Mouse (Mus musculus) limb, embryonic 11.5 days (tissue): ENCODE data around the gene Dusp28. TPM values are rescaled to one million over a fixed set of nuclear protein-coding genes. Genes with fewer than 3 reads are reported as not detected.

Source experiments
- ATAC-seq: fragments of 200-750 bp; cut with Nextera tagmentation; 2 replicates; pipeline ENCODE4 v1.8.0; 2017; ENCODE audit warnings: low read depth; ENCODE audit not compliant: insufficient number of reproducible peaks, low FRiP score, low TSS enrichment
- DNase-seq: peaks from one replicate; pipeline ENCODE4 v3.0.0-alpha.2; 2015; ENCODE audit warnings: low spot score
- H3K27ac ChIP-seq: fragments of 300-500 bp; sonication (generic); replicated peaks from 2 replicates; pipeline ENCODE4 v1.5.1; 2014; ENCODE audit warnings: low read depth, mild to moderate bottlenecking, low read length
- H3K27me3 ChIP-seq: fragments of 300-500 bp; sonication (generic); 2 replicates; pipeline ENCODE4 v1.6.1; 2014; ENCODE audit warnings: mild to moderate bottlenecking, low read length, mixed read lengths; ENCODE audit not compliant: control insufficient read depth, insufficient read depth
- H3K36me3 ChIP-seq: fragments of 300-500 bp; sonication (generic); 2 replicates; pipeline ENCODE4 v1.6.1; 2014; ENCODE audit warnings: mild to moderate bottlenecking, low read length, moderate library complexity, mixed read lengths; ENCODE audit not compliant: control insufficient read depth, insufficient read depth
- H3K4me1 ChIP-seq: fragments of 300-500 bp; sonication (generic); 2 replicates; pipeline ENCODE4 v1.6.1; 2014; ENCODE audit warnings: low read length, mixed read lengths; ENCODE audit not compliant: control insufficient read depth, insufficient read depth
- H3K4me2 ChIP-seq: fragments of 300-500 bp; sonication (generic); 2 replicates; pipeline ENCODE4 v1.6.1; 2014; ENCODE audit warnings: low read depth, mild to moderate bottlenecking, moderate library complexity; ENCODE audit not compliant: severe bottlenecking
- H3K4me3 ChIP-seq: fragments of 300-500 bp; sonication (generic); 2 replicates; pipeline ENCODE4 v1.5.1; 2014; ENCODE audit warnings: low read depth, low read length
- H3K9ac ChIP-seq: fragments of 300-500 bp; sonication (generic); 2 replicates; pipeline ENCODE4 v1.6.1; 2014; ENCODE audit warnings: mild to moderate bottlenecking, low read length
- H3K9me3 ChIP-seq: fragments of 300-500 bp; sonication (generic); 2 replicates; pipeline ENCODE4 v1.6.1; 2016; ENCODE audit warnings: low read length; ENCODE audit not compliant: control insufficient read depth
- WGBS: fragments of 180-500 bp; shearing (Covaris S2); extraction: QIAGEN DNeasy Blood & Tissue Kit; methylation state at CpG from one replicate; pipeline ENCODE4 v1.1.7; 2014; 5-methylcytosine and 5-hydroxymethylcytosine counted together
- polyA plus RNA-seq: library from polyadenylated mRNA; unstranded; fragments of >200 nt; fragmentation: Nextera tagmentation; extraction: Ambion mirVana; gene quantifications from 2 replicates; pipeline ENCODE4 v1.2.1, GENCODE M21; 2014

Gene Dusp28
- 7.9 and 10.1 TPM in 2 replicates for polyA plus RNA-seq

DNA sequence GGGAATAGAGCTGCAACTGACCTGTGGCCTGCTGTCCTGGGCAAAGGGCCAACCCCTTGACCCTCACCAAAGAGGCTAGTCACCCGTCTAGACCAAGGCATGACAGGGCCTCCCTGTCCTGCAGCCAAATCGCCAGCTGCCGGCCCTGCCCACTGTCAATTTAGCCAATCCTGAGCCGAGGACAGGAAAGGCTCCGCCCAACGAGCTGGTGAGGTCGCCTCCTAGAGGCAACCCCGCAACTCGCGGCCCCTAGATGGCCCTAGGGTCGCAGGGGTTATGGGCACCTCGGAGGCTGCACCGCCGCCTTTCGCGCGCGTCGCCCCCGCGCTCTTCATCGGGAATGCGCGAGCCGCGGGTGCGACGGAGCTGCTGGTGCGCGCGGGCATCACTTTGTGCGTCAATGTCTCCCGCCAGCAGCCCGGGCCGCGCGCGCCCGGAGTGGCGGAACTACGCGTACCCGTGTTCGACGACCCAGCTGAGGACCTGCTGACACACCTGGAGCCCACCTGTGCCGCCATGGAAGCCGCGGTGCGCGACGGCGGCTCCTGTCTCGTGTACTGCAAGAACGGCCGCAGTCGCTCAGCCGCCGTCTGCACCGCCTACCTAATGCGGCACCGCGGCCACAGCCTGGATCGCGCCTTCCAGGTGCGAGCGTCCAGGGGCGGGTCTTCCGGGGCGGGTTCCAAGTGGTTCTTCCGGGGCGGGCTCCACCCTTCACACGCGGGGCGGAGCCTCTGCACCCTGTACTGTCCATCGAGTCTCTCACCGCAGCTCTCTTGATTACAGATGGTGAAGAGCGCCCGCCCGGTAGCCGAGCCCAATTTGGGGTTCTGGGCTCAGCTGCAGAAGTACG lies at the start of gene Dusp28:
Gene Dusp28, plus strand, starts transcription at position 203 of the 853 bp plus-strand sequence.
- Histone ChIP-seq H3K4me3 (peak within 1 kb of the TSS; percentile 66), H3K27me3 (no peaks in the 10 kb centered on the region), H3K27ac (peak within 1 kb of the TSS; percentile 58), H3K4me1 (peaks cover 14% of the 10 kb centered on the region), H3K4me2 (peak within 1 kb of the TSS; percentile 47), H3K9me3 (no peaks in the 10 kb centered on the region), H3K36me3 (no peaks in the 10 kb centered on the region), H3K9ac (peak within 1 kb of the TSS; percentile 56)
- ATAC-seq: peak; percentile 86
- WGBS: under 1% methylated on average over 79 of the region's 81 CpGs
- peak; percentile 90 for DNase-seq

DNA sequence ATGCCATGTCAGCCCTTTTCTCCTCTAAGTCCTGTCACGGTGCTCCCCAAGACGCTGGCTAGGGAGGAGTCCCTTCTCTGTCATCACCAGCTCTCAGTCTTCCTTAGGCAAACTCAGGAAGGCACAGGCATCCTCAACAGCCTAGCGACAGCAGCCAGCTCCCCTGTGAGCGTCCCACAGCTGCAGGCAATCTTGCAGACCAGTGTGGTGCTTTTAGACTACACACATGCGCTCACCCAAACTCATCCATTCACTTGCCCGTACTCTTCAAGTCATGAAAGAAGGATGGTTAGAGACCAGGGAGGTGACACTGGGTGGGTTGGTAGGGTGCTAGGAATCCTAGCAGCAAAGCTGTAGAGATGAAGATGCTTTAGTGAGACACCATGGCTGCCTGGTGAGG lies 45.3 kb upstream of the Dusp28 start:
- H3K4me1 ChIP-seq: 0 out of 2 replicates have a peak, but pooled peaks cover 3% of the 10 kb centered on the region
- no peak overlapping the region for H3K9ac ChIP-seq
- no peak overlapping the region for H3K4me2 ChIP-seq
- H3K27ac ChIP-seq: no peak overlapping the region
- H3K36me3 ChIP-seq: peaks cover 8% of the 10 kb centered on the region; the same call in 1 of the 2 replicates
- no peak overlapping the region for H3K4me3 ChIP-seq
- DNase-seq (no peak), ATAC-seq (no peak)
- H3K9me3 ChIP-seq: no peaks in the 10 kb centered on the region
- no peaks in the 10 kb centered on the region for H3K27me3 ChIP-seq
- 79% methylated on average over 6 of the region's 6 CpGs for WGBS

DNA sequence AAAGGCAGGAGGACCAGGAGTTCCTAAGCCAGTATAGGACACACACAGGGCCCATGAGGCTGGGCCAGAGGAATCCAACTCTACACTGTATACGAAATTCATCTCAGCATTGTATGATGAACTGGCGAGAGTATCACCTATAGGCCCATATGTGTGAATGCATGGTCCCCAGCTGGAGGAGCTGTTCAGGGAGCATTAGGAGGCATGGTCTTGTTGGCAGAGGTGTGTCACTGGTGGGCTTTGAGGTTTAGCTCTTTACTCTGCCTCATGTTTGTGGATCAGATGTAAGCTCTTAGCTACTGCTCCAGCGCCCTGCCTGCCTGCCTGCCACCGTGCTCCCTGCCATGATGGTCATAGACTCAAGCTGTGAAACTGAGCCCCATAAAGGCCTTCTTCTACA lies 43.5 kb upstream of the Dusp28 start:
- no peaks in the 10 kb centered on the region for H3K27me3 ChIP-seq
- H3K4me2 ChIP-seq: no peak overlapping the region
- H3K9ac ChIP-seq: no peak overlapping the region
- DNase-seq (no peak), ATAC-seq (no peak)
- H3K36me3 ChIP-seq: peaks cover 6% of the 10 kb centered on the region; the same call in 1 of the 2 replicates
- WGBS: 78% methylated on average over 4 of the region's 4 CpGs
- no peak overlapping the region for H3K27ac ChIP-seq
- 0 out of 2 replicates have a peak, but pooled peaks cover 3% of the 10 kb centered on the region for H3K4me1 ChIP-seq
- no peak overlapping the region for H3K4me3 ChIP-seq
- no peaks in the 10 kb centered on the region for H3K9me3 ChIP-seq

DNA sequence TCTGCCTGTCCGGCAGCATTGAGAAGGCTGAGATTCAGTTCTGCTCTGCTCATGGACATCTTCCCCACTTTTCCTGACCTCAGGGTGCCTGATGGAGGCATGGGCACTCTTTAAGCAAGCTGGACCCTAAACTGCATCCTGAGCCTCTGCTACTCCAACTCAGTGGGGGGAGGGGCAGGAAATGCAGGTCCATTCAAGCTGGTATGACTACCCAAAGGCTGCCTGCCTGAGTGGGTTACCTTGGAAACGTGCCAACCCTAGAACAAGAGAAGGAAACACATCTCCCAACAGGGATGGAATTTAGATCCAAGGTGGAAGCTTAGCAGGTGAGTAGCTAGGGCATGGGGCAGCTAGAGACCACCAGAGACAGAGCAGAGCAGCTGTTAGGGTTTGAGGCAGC lies 40.6 kb upstream of the Dusp28 start:
- no peaks in the 10 kb centered on the region for H3K27me3 ChIP-seq
- 75% methylated on average over 2 of the region's 2 CpGs for WGBS
- H3K27ac ChIP-seq: no peak overlapping the region
- H3K9ac ChIP-seq: no peak overlapping the region
- ATAC-seq (no peak), DNase-seq (no peak)
- no peak overlapping the region for H3K4me2 ChIP-seq
- H3K4me1 ChIP-seq: 0 out of 2 replicates have a peak, but pooled peaks cover 3% of the 10 kb centered on the region
- H3K9me3 ChIP-seq: no peaks in the 10 kb centered on the region
- no peak overlapping the region for H3K4me3 ChIP-seq
- H3K36me3 ChIP-seq: no peaks in the 10 kb centered on the region

DNA sequence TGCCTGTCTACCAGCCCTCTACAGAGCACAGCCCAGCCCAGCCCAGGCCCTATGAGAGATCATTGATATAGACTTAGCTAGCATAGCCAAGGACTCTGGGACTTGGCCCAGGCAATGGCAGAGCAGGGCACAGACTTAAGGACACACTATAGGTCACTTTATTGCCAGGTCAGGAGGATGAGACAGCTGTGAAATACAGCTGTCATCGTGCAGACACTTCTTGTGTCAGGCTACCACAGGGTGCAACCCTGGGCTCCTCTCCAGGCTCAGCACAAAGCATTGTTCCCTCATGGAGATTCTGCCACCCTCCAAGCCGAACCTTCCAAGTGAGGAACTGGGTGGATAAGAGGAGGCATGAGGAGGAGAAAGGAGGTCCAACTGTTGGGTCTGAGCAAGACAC lies 36.8 kb upstream of the Dusp28 start:
- Histone ChIP-seq H3K27ac (no peak overlapping the region), H3K4me2 (no peak overlapping the region), H3K27me3 (no peaks in the 10 kb centered on the region), H3K4me1 (0 out of 2 replicates have a peak, but pooled peaks cover 3% of the 10 kb centered on the region), H3K9ac (no peak overlapping the region), H3K36me3 (no peaks in the 10 kb centered on the region), H3K4me3 (no peak overlapping the region), H3K9me3 (no peaks in the 10 kb centered on the region)
- DNase-seq (no peak), ATAC-seq (no peak)
- 79% methylated on average over 2 of the region's 2 CpGs for WGBS

DNA sequence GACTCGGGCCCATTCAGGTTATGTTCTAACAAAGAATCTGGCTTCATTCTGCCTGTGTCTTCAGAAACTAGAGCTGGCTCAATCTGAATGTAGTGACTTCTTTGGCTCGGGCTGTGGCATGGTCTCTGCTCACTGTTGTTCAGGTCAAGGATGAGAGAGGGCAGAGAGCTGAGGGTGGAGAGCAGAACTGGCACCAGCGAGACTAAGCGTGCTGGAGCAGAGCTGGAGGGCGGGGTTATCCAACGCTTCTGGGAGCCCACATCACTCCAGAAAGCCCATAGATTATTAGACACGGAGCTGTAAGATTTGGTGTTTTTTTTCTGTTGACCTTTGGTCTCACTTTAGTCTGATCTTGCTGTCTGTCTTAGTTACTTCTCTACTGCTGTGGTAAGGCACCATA lies 34.1 kb upstream of the Dusp28 start:
- WGBS: 81% methylated on average over 7 of the region's 7 CpGs
- ATAC-seq: no peak

DNA sequence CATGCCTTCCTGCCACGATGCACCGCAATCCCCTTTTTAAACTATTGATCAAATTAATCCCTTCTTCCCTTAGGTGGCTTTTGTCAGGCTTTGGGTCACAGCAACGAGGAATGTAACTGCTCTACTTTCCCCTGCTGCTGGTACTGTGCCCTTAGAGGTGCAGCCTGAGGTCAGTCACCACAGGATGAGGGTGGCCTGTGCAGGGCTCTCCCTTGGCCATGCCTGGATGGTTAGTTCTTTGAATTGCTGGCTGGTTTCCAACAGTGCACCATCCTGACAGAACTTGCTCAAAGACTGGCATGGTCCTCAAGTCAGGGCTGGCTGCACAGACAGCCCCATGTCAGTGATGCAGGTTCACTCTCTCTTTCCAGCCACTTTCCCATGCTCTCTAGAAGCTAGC lies 32.8 kb upstream of the Dusp28 start:
- 81% methylated on average over 3 of the region's 3 CpGs for WGBS
- no peaks in the 10 kb centered on the region for H3K27me3 ChIP-seq
- H3K9ac ChIP-seq: no peak overlapping the region
- ATAC-seq (no peak), DNase-seq (no peak)
- H3K4me2 ChIP-seq: no peak overlapping the region
- H3K36me3 ChIP-seq: no peaks in the 10 kb centered on the region
- H3K4me3 ChIP-seq: no peak overlapping the region
- no peaks in the 10 kb centered on the region for H3K9me3 ChIP-seq
- no peaks in the 10 kb centered on the region for H3K4me1 ChIP-seq
- no peak overlapping the region for H3K27ac ChIP-seq

More for the DNA sequence above, 34.1 kb upstream of the Dusp28 start:
- Histone ChIP-seq H3K9ac (no peak overlapping the region), H3K36me3 (no peaks in the 10 kb centered on the region), H3K27ac (no peak overlapping the region), H3K4me3 (no peak overlapping the region), H3K9me3 (no peaks in the 10 kb centered on the region), H3K4me1 (no peaks in the 10 kb centered on the region), H3K27me3 (no peaks in the 10 kb centered on the region), H3K4me2 (no peak overlapping the region)
- no peak for DNase-seq

DNA sequence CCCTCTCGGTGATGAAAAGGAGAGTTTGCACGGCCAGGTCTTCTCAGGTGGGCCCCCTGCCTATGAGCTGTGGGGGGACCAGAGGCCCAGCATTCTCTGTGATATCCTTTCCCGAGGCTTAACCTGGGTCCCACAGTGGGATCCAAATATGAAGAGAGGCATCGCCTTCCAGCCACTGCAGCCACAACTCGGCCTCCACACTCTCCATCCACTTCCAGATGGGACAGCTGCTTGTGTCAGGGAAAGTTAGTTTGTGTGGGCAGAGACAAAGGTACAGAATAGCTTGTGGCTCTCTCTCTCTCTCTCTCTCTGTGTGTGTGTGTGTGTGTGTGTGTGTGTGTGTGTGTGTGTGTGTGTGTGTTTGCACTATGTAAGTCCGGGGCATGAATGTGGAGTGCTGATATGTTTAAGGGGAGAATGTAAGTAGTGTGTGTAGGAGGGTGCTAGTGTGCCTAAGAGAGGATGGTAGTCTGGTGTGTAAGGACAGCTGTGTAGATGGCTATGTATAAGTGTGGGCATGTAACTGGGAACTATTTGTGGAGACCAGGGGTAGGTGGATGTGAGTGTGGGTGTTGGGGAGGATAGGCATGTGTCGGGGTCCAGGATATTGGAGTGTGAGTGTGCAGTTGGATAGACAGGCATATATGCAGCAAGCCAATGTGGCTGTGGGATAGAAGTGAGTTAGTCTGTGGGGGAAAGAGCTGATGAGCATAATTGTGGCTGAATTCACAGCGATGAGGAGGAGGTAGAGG lies 31.2 kb upstream of the Dusp28 start:
- no peaks in the 10 kb centered on the region for H3K4me1 ChIP-seq
- H3K27me3 ChIP-seq: no peaks in the 10 kb centered on the region
- H3K4me3 ChIP-seq: no peak overlapping the region
- H3K27ac ChIP-seq: no peak overlapping the region
- no peaks in the 10 kb centered on the region for H3K36me3 ChIP-seq
- no peaks in the 10 kb centered on the region for H3K9me3 ChIP-seq
- H3K4me2 ChIP-seq: no peak overlapping the region
- 77% methylated on average over 8 of the region's 8 CpGs for WGBS
- no peak overlapping the region for H3K9ac ChIP-seq
- no peak for ATAC-seq
- DNase-seq: no peak
